Mouse (Mus musculus) embryonic facial prominence, embryonic 12.5 days (tissue): Measurements from ENCODE around the gene Usp50. TPM values are rescaled to one million over a fixed set of nuclear protein-coding genes. Genes with fewer than 3 reads are reported as not detected.

Source experiments
- ATAC-seq: fragments of 200-750 bp; cut with Nextera tagmentation; 2 replicates; pipeline ENCODE4 v1.8.0; 2017; ENCODE audit not compliant: insufficient number of reproducible peaks, insufficient read depth, low FRiP score, low TSS enrichment
- H3K27ac ChIP-seq: fragments of 300-500 bp; sonication (generic); 2 replicates; pipeline ENCODE4 v1.5.1; 2016; ENCODE audit warnings: mild to moderate bottlenecking
- H3K27me3 ChIP-seq: fragments of 300-500 bp; sonication (generic); 2 replicates; pipeline ENCODE4 v1.6.1; 2016; ENCODE audit warnings: mild to moderate bottlenecking, moderate library complexity
- H3K36me3 ChIP-seq: fragments of 300-500 bp; sonication (generic); 2 replicates; pipeline ENCODE4 v1.6.1; 2016; ENCODE audit warnings: mild to moderate bottlenecking
- H3K4me1 ChIP-seq: fragments of 300-500 bp; sonication (generic); 2 replicates; pipeline ENCODE4 v1.6.1; 2016
- H3K4me2 ChIP-seq: fragments of 300-500 bp; sonication (generic); replicated peaks from 2 replicates; pipeline ENCODE4 v1.6.1; 2016; ENCODE audit warnings: mild to moderate bottlenecking, moderate library complexity
- H3K4me3 ChIP-seq: fragments of 300-500 bp; sonication (generic); 2 replicates; pipeline ENCODE4 v1.5.1; 2016; ENCODE audit warnings: mild to moderate bottlenecking
- H3K9ac ChIP-seq: fragments of 300-500 bp; sonication (generic); 2 replicates; pipeline ENCODE4 v1.6.1; 2016; ENCODE audit warnings: mild to moderate bottlenecking, moderate library complexity
- H3K9me3 ChIP-seq: fragments of 300-500 bp; sonication (generic); 2 replicates; pipeline ENCODE4 v1.6.1; 2016; ENCODE audit warnings: mild to moderate bottlenecking, moderate library complexity
- WGBS: fragments of 180-500 bp; shearing (Covaris S2); methylation state at CpG from one replicate; pipeline ENCODE4 v1.1.7; 2016; 5-methylcytosine and 5-hydroxymethylcytosine counted together
- polyA plus RNA-seq: library from polyadenylated mRNA; unstranded; fragments of >200 nt; fragmentation: Nextera tagmentation; extraction: Ambion mirVana; gene quantifications from 2 replicates; pipeline ENCODE4 v1.2.1, GENCODE M21; 2016

Gene Usp50
- polyA plus RNA-seq, 1 experiment from 2014 or later = 3.2 TPM

DNA sequence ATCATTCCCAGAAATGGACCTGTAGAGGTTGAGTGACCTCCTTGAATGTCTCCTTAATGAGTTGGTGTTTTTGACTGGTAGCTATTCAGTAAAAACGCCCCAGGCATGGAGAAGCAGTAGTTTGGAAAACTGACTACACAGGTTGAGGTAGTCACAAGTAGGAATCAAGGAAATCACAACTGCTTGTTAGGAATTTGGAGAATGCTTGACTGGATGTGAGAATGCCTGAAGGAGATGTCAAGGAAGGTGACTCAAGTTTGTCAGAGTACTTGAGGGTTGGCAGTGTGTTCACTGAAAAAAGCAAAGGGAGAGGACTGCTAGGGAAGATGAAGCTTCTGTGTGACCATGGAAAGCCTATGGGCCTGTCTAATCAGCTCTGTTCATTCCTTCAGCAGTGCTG is 105.9 kb downstream of the Usp50 start:
- Histone ChIP-seq H3K27me3 (no peaks in the 10 kb centered on the region), H3K9me3 (no peaks in the 10 kb centered on the region), H3K27ac (no peak overlapping the region), H3K36me3 (peaks cover 14% of the 10 kb centered on the region), H3K4me2 (peak overlapping the region; percentile 61; the same call in 1 of the 2 replicates), H3K4me1 (peaks cover 18% of the 10 kb centered on the region), H3K4me3 (no peak overlapping the region), H3K9ac (no peak overlapping the region)
- 92% methylated on average over 1 of the region's 1 CpGs for WGBS
- no peak for ATAC-seq

DNA sequence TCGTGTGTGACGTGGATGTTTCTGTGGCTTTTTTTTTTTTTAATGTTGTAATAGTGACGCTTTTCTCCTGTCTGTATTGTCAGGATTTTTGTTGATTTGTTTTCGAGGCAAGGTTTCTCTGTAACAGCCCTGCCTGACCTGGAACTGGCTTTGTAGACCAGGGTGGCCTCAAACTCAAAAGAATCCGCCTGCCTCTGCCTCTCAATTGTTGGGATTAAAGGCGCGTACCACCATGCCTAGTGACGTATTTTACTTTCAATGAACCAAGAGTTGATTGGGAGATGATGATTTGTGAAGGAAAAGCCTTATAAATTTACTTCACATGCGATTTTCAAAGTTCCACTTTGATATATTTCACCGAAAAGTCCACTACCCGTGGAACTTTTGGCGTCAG is 107.2 kb downstream of the Usp50 start, which contains the start of gene Gabpb1:
Gene Gabpb1, minus strand, starts transcription at position 216 of the 394 bp plus-strand sequence.
- H3K4me3 ChIP-seq = peak within 1 kb of the TSS; percentile 90
- peaks cover 21% of the 10 kb centered on the region for H3K4me1 ChIP-seq
- peak within 1 kb of the TSS; percentile 99 for H3K9ac ChIP-seq
- H3K27ac ChIP-seq = peak within 1 kb of the TSS; percentile 100
- no peak for ATAC-seq
- no peaks in the 10 kb centered on the region for H3K27me3 ChIP-seq
- peak within 1 kb of the TSS; percentile 61 for H3K4me2 ChIP-seq
- WGBS = 25% methylated on average over 12 of the region's 12 CpGs
- no peaks in the 10 kb centered on the region for H3K9me3 ChIP-seq
- H3K36me3 ChIP-seq = peaks cover 9% of the 10 kb centered on the region; the same call in 1 of the 2 replicates

DNA sequence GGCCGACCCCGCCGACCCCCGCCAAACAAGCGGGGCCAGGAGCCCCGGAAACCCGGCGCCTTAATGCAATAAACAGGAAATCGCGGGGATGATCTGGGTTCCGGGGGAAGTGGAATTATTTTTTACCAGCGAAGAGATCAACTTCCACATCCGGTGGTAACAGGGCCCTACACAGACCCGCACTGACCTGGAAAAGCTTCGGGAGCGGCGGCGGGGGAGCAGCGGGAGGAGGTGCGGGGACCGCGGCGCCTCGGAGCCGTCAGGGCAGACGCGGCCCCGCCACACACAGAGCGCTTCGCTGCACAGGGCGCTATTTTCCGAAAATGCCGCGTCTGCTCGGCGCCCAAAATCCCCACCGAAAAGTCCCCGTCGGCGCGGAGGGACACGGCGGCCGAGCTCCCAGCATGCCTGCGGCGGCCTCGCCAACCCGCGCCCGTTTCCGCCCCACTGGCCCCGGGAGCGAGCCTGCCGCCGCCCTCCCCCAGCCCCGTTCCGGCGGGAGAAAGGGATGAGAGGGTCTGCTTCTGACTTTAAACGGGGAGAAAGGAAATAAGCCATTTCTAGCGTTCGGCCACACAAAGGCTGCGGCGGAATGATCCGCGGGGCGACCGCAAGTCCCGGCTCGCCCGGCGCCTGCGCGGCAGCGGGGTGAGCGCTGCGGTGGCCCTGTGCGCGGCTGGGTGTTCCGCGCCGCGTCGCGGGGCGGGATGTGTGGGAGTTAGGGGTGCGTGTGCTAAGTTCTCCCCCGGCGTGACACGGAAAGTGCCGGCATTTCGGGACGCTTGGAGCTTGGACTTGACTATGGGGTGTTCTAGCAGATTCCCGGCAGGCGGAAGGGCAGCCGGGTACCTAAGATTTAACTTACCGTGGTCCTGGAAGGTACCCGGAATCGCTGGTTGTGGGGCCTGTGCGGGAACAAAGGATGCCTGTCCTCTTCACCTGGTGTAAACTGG is 107.8 kb downstream of the Usp50 start:
- WGBS = 1% methylated on average over 99 of the region's 99 CpGs
- H3K9ac ChIP-seq = peak overlapping the region; percentile 99
- H3K36me3 ChIP-seq = peaks cover 9% of the 10 kb centered on the region; the same call in 1 of the 2 replicates
- H3K9me3 ChIP-seq = no peaks in the 10 kb centered on the region
- H3K27ac ChIP-seq = peak overlapping the region; percentile 100
- H3K4me3 ChIP-seq = peak overlapping the region; percentile 90
- no peaks in the 10 kb centered on the region for H3K27me3 ChIP-seq
- H3K4me2 ChIP-seq = peak overlapping the region; percentile 61
- peaks cover 21% of the 10 kb centered on the region for H3K4me1 ChIP-seq
- peak; percentile 89 for ATAC-seq

DNA sequence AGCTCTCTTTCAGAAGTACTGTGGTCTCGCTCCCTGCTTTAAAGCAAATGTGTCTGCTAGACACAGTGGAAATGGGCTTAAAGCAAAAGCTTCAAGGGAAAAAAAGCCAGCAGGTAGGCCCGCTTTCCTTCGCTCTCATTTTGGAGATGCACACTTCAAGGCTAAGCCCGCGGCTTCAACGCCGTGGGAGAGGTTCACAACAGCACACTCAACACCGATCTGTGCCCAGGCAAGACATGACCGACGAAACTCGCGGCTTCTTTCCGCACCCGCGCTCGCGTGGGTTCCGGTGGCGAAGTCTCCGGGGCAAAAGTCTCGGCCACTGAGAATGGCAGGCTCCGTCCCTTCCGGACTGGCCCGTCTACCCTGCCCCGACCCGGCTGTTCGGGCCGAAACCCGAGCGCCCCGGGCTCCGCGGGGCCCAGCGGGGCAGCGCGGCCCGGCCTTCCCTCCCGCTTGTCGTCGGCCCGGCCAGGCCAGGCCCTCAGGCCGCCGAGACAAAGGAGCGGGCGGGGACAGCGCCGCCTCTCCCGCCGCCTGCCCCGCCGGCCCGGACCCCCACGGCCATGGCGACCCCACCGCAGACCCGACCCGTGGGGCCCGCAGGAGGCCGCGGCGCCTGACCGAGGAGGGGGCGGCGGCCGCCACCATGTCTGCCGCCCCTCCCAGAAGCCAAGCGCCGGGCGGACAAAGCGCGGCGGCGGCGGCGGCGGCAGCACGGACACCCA is 108.7 kb downstream of the Usp50 start:
- under 1% methylated on average over 77 of the region's 77 CpGs for WGBS
- peaks cover 9% of the 10 kb centered on the region; the same call in 1 of the 2 replicates for H3K36me3 ChIP-seq

DNA sequence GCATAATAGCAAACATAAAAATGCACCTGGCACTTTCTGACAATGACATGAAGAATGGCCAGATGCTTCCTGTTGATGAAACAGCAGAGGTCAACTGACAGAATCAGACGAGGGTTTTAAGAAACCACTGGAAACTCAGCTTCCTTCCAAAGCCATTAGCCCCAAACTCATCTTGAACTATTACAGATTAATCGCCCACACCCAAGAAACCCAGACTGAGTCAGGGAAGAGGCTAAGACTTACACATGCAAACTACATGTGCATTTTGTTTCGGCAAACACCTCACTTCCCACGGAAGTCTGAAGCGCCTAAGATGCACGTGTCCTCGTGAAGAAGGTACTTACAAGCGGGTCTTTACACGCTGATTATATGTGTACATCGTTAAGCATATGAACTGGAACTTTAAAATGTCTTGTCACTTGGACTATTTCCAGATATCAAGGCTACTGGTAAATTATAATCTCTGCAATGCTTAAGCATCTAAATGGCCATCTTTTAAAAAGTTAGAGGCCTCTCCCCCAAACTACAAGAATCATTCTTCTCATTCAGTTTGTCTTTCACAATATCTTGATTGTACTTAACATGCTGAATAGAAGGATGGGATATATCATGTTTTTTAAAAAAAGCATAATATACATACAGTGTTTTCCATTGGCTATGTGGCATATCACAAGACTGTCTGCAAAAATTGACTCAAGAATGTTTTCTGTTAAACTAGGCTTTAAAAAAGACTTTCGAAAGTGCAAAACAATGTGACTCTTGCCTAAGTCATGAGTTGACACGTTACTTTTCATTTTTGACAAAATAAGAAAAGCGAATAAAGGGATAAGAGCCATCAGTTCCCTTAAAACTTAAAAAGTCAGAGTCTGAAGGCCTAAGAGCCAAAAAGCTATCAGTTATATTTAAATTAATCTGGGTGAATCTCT is 109.7 kb downstream of the Usp50 start:
- no peak for ATAC-seq
- H3K4me1 ChIP-seq = peaks cover 21% of the 10 kb centered on the region
- H3K4me3 ChIP-seq = peak overlapping the region; percentile 90
- no peaks in the 10 kb centered on the region for H3K9me3 ChIP-seq
- H3K9ac ChIP-seq = peak overlapping the region; percentile 99
- 66% methylated on average over 13 of the region's 13 CpGs for WGBS
- H3K27ac ChIP-seq = peak overlapping the region; percentile 100; the same call in 1 of the 2 replicates
- H3K4me2 ChIP-seq = peak overlapping the region; percentile 61
- no peaks in the 10 kb centered on the region for H3K27me3 ChIP-seq
- H3K36me3 ChIP-seq = 0 out of 2 replicates have a peak, but pooled peaks cover 3% of the 10 kb centered on the region

More for the DNA sequence above, 108.7 kb downstream of the Usp50 start:
- Histone ChIP-seq H3K9ac (peak overlapping the region; percentile 99), H3K4me2 (peak overlapping the region; percentile 61), H3K27me3 (no peaks in the 10 kb centered on the region), H3K9me3 (no peaks in the 10 kb centered on the region), H3K4me1 (peaks cover 21% of the 10 kb centered on the region), H3K4me3 (peak overlapping the region; percentile 90), H3K27ac (peak overlapping the region; percentile 100)
- ATAC-seq = peak; percentile 58

DNA sequence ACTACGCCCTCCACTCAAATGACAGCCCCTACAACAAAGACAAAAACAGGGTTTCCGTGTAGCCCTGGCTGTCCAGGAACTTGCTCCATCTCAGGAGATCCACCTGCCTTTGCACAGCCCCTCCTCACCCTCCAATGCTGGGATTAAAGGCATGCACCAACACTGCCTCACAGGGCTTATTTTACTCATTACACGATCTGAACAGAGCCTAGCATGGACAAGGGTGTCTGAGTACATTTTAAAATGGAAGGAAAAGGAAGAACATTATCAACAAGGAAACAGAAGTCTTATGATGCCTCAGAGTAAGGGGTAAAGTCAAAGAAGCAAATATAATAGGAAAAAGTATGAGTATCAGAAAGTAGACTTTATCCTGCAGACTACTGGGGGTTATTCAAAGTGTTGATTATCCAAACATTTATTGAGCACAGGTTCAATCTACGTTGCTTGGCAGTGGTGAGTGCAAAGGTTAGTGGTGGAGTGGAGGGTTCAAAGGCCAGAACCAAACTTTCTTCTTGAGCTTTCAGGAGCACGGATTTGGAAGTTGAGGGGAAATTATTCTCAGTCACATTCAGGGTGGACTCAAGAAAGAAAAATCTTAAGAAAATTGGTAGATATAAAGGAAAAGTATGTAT is 114.5 kb downstream of the Usp50 start:
- ATAC-seq = no peak
- Histone ChIP-seq H3K27ac (no peak overlapping the region), H3K4me2 (no peak overlapping the region)

DNA sequence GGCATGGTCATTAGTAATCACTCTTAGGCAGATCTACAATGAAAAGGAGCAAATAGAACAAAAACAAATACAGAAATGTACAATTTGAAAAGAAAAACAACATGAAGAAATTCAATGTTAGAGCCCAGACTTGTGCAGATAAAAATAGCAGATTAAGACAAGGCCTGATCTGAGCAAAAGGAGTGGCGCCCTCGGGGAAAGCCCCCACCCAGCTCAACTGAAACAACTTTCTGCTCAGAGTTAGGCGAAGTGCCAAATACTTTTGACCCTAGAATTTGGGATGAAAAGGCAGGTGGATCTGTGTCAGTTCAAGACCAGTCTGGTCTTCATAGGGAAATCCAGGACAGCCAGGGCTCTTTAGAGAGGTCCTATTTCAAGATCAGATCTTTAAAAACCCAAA is 117.3 kb downstream of the Usp50 start:
- no peak overlapping the region for H3K27ac ChIP-seq
- no peaks in the 10 kb centered on the region for H3K36me3 ChIP-seq
- H3K4me3 ChIP-seq = no peak overlapping the region
- H3K4me1 ChIP-seq = no peaks in the 10 kb centered on the region
- no peak overlapping the region for H3K9ac ChIP-seq
- H3K27me3 ChIP-seq = no peaks in the 10 kb centered on the region
- H3K9me3 ChIP-seq = no peaks in the 10 kb centered on the region
- 90% methylated on average over 3 of the region's 3 CpGs for WGBS
- H3K4me2 ChIP-seq = no peak overlapping the region
- ATAC-seq = no peak

More for the DNA sequence above, 114.5 kb downstream of the Usp50 start:
- H3K4me3 ChIP-seq = no peak overlapping the region
- no peaks in the 10 kb centered on the region for H3K36me3 ChIP-seq
- WGBS = 96% methylated on average over 5 of the region's 5 CpGs
- H3K4me1 ChIP-seq = peaks cover 16% of the 10 kb centered on the region
- no peaks in the 10 kb centered on the region for H3K9me3 ChIP-seq
- no peaks in the 10 kb centered on the region for H3K27me3 ChIP-seq
- H3K9ac ChIP-seq = no peak overlapping the region

DNA sequence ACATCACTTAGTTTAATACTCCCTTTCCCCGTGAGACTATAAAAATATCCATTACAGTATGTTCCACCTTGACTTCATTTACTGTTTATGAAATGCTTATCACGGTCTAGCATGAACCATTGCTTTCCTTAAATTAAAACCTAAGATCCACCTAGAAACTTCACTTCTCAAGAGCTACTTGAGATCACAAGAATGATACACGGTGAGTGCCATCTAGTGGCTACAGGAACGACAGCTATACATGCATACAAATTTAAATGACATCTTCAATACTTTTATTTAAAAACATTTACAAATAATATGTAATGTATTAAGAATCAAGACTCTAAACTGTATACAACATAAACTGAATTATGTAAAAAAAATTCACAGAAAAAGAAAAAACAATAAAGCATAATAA is 119.8 kb downstream of the Usp50 start:
- H3K9ac ChIP-seq = no peak overlapping the region
- H3K9me3 ChIP-seq = no peaks in the 10 kb centered on the region
- no peaks in the 10 kb centered on the region for H3K36me3 ChIP-seq
- WGBS = 64% methylated on average over 4 of the region's 4 CpGs
- H3K27me3 ChIP-seq = no peaks in the 10 kb centered on the region
- ATAC-seq = no peak
- no peaks in the 10 kb centered on the region for H3K4me1 ChIP-seq
- H3K4me3 ChIP-seq = no peak overlapping the region
- H3K27ac ChIP-seq = no peak overlapping the region
- no peak overlapping the region for H3K4me2 ChIP-seq
